Mouse (Mus musculus): ENCODE data around the gene Tia1. TPM values are rescaled to one million over a fixed set of nuclear protein-coding genes. Genes with fewer than 3 reads are reported as not detected.

Tia1 gene
- polyA plus RNA-seq, 1 experiment from 2014 or later = 95.5 TPM

DNA sequence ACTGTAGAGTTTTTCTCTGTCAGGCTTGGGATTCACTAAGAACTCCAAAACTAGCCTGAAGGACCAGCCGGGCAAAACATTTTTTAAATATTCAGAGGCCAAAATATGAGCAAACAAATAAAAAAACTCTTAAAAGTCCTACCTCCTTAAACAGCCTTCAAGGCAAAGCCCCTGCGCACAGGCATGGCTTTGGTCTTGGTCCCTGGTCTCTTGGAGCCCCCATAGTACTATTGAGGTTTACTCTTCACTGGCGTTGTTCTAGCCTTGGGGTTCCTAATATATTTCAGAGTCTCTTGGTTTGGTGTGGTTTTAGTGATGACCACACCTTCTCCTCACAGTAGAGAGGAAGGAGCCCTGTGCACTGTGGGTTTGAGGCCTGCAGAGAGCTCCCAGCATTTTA is 27.5 kb downstream of the Tia1 start:
- H3K9me3 ChIP-seq (ENCODE audit: control insufficient read depth, low read length) = no peaks in the 10 kb centered on the region
- 94% methylated on average over 3 of the region's 3 CpGs for WGBS

DNA sequence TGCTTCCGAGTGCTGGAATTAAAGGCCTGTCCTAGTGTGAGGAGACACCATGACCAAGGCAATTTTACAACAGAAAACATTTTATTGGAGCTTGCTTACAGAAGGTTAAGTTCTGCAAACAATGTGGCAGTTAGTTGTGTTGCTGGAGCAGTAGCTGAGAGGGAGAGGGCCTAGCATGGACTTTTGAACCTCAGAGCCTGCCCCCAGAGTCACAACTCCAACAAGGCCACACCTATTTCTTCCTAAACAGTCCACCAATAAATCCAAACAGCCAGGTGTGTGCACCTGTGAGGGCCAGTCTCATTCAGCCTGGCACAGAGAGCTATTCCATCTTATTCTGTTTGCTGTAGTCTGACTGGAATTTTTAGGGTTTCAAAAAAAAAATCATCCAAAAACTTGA is 29.7 kb downstream of the Tia1 start:
- no peak overlapping the region for H3K4me3 ChIP-seq (ENCODE audit: low read depth, low read length)
- no peaks in the 10 kb centered on the region for H3K9me3 ChIP-seq (ENCODE audit: control insufficient read depth, low read length)
- H3K9ac ChIP-seq (ENCODE audit: low read depth, low read length) = no peak overlapping the region
- H3K4me2 ChIP-seq = no peak overlapping the region
- peaks cover 20% of the 10 kb centered on the region; the same call in 1 of the 2 replicates for H3K36me3 ChIP-seq (ENCODE audit: control insufficient read depth, insufficient read depth, low read length)
- no peaks in the 10 kb centered on the region for H3K27me3 ChIP-seq (replicated peaks; ENCODE audit: control insufficient read depth, insufficient read depth, low read length)
- no peak for ATAC-seq (replicated peaks; ENCODE audit: low FRiP score)
- 91% methylated on average over 1 of the region's 1 CpGs for WGBS
- H3K4me1 ChIP-seq (replicated peaks; ENCODE audit: control insufficient read depth, insufficient read depth, low read length) = no peaks in the 10 kb centered on the region
- no peak overlapping the region for H3K27ac ChIP-seq (ENCODE audit: low read depth, low read length)
- DNase-seq (ENCODE audit: low spot score) = no peak

More for the DNA sequence above, 27.5 kb downstream of the Tia1 start:
- Histone ChIP-seq H3K27ac (ENCODE audit: low read depth, low read length) (no peak overlapping the region), H3K9ac (ENCODE audit: low read depth, low read length) (no peak overlapping the region), H3K27me3 (replicated peaks; ENCODE audit: control insufficient read depth, insufficient read depth, low read length) (no peaks in the 10 kb centered on the region), H3K36me3 (ENCODE audit: control insufficient read depth, insufficient read depth, low read length) (peaks cover 32% of the 10 kb centered on the region; the same call in 1 of the 2 replicates), H3K4me3 (ENCODE audit: low read depth, low read length) (no peak overlapping the region), H3K4me2 (no peak overlapping the region), H3K4me1 (replicated peaks; ENCODE audit: control insufficient read depth, insufficient read depth, low read length) (no peaks in the 10 kb centered on the region)
- ATAC-seq (replicated peaks; ENCODE audit: low FRiP score) (no peak), DNase-seq (ENCODE audit: low spot score) (no peak)

DNA sequence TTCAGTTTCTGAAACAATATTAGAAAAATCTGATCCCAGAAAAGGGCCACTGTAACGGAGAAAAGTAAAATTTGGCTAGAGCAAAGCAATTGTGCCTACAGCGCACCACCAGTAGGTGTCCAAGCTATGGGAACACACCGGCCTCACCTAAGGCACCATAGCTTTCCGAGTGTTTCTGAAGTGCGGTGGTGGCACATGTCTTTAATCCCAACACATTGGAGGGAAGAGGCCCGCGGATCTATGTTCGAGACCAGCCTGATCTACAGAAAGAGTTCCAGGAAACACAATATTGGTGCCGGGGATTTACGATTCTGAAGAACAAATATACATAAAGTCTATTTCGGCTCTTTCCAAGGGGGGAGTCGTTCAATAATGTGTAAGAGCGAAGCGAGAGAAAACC is 33.7 kb downstream of the Tia1 start:
- Histone ChIP-seq H3K4me3 (ENCODE audit: low read depth, low read length) (peak overlapping the region; percentile 91), H3K4me2 (peak overlapping the region; percentile 80), H3K27me3 (replicated peaks; ENCODE audit: control insufficient read depth, insufficient read depth, low read length) (no peaks in the 10 kb centered on the region), H3K4me1 (replicated peaks; ENCODE audit: control insufficient read depth, insufficient read depth, low read length) (peaks cover 6% of the 10 kb centered on the region), H3K9me3 (ENCODE audit: control insufficient read depth, low read length) (no peaks in the 10 kb centered on the region), H3K9ac (ENCODE audit: low read depth, low read length) (peak overlapping the region; percentile 96), H3K36me3 (ENCODE audit: control insufficient read depth, insufficient read depth, low read length) (peaks cover 12% of the 10 kb centered on the region; the same call in 1 of the 2 replicates), H3K27ac (ENCODE audit: low read depth, low read length) (peak overlapping the region; percentile 96)
- peak; percentile 74 for DNase-seq (ENCODE audit: low spot score)
- ATAC-seq (replicated peaks; ENCODE audit: low FRiP score) = peak; percentile 73
- WGBS = 2% methylated on average over 14 of the region's 14 CpGs

DNA sequence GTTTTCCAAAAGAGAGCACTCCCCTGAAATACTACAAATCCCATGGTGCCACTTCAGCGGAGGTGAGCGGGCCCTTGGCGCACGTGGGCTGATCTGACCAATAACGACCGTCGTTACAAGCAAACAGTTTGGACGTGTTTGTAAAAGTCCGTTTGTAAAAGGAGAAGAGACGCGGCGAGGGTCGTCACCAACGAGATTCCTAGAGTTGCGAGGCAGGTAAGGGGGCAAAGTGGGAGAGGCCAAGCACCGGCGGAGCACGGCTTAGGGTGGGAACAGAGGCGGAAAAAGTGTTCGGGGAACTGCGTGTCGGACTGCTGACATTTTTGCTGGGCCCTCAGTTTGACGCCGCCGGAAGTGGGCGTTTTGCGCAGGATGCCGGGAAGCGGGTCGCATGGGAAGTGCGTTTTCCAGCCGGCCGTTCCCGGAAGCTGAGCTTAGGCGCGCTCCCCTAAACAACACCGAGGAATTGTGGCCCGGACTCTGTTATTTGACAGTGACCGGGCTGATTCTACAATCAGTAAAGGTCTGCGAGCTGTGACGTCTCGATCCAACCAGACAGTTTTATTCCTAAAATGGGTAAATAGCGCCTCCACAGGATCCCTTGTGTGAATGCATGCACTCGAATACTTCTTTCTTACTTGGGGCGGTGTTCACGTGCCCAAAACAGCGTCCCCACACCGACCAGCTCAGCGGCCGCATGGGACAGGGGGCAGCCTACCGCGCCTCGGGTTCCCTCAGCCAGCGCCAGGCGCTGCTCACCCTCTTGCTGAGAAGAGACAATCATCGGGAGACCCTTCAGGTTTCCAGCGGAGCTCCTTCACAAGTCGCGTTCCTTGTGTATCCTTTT is 34.5 kb downstream of the Tia1 start, which contains the start of gene C87436:
Gene C87436, plus strand, starts transcription at position 103 of the 847 bp plus-strand sequence.
- WGBS = under 1% methylated on average over 59 of the region's 59 CpGs
- peaks cover 6% of the 10 kb centered on the region for H3K4me1 ChIP-seq (replicated peaks; ENCODE audit: control insufficient read depth, insufficient read depth, low read length)
- peak; percentile 97 for DNase-seq (ENCODE audit: low spot score)
- no peaks in the 10 kb centered on the region for H3K27me3 ChIP-seq (replicated peaks; ENCODE audit: control insufficient read depth, insufficient read depth, low read length)
- peak within 1 kb of the TSS; percentile 91 for H3K4me3 ChIP-seq (ENCODE audit: low read depth, low read length)
- peak within 1 kb of the TSS; percentile 96 for H3K9ac ChIP-seq (ENCODE audit: low read depth, low read length)
- H3K27ac ChIP-seq (ENCODE audit: low read depth, low read length) = peak within 1 kb of the TSS; percentile 96
- no peaks in the 10 kb centered on the region for H3K9me3 ChIP-seq (ENCODE audit: control insufficient read depth, low read length)
- peak; percentile 94 for ATAC-seq (replicated peaks; ENCODE audit: low FRiP score)
- H3K4me2 ChIP-seq = peak within 1 kb of the TSS; percentile 80
- peaks cover 13% of the 10 kb centered on the region; the same call in 1 of the 2 replicates for H3K36me3 ChIP-seq (ENCODE audit: control insufficient read depth, insufficient read depth, low read length)

DNA sequence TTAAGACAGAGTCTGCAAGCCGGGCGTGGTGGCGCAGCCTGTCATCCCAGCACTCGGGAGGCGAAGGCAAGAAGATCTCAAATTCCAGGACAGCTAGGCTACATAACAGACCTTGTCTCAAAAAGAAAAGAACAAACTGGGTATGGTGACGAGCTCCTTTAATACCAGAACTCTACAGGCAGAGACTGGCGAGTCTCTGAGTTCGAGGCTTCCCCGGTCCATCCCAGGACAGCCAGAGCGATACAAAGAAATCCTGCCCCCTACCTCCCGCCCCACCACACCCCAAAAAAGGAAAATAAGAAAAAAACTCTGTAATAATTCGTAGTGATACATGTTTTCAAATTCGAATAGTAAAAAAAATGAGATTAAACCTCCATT is 35.1 kb downstream of the Tia1 start:
- H3K4me3 ChIP-seq (ENCODE audit: low read depth, low read length) = peak overlapping the region; percentile 91
- ATAC-seq (replicated peaks; ENCODE audit: low FRiP score) (no peak), DNase-seq (ENCODE audit: low spot score) (no peak)
- peak overlapping the region; percentile 80 for H3K4me2 ChIP-seq
- H3K4me1 ChIP-seq (replicated peaks; ENCODE audit: control insufficient read depth, insufficient read depth, low read length) = peaks cover 6% of the 10 kb centered on the region
- peak overlapping the region; percentile 96 for H3K27ac ChIP-seq (ENCODE audit: low read depth, low read length)
- peak overlapping the region; percentile 96 for H3K9ac ChIP-seq (ENCODE audit: low read depth, low read length)
- peaks cover 13% of the 10 kb centered on the region; the same call in 1 of the 2 replicates for H3K36me3 ChIP-seq (ENCODE audit: control insufficient read depth, insufficient read depth, low read length)
- H3K9me3 ChIP-seq (ENCODE audit: control insufficient read depth, low read length) = no peaks in the 10 kb centered on the region
- WGBS = 3% methylated on average over 13 of the region's 13 CpGs
- H3K27me3 ChIP-seq (replicated peaks; ENCODE audit: control insufficient read depth, insufficient read depth, low read length) = no peaks in the 10 kb centered on the region

DNA sequence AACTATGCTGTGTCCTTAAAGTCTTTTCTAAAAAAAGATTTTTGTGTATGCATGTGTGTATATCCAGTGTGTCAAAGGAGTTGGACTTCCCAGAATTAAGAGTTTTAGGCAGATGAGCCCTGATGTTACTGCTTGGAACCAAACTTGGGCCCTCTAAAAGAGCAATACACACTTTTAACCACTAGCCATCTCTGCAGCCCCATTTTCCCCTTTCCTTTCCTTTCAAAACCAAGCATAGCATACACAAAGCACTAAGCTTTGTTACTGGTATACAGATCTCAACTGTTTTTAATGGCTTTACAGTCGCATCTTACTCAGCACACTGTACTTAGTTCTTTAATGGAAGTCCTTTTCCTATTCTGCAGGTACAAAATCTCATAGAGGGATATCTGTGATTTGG is 35.5 kb downstream of the Tia1 start:
- Histone ChIP-seq H3K9ac (ENCODE audit: low read depth, low read length) (peak overlapping the region; percentile 96), H3K27me3 (replicated peaks; ENCODE audit: control insufficient read depth, insufficient read depth, low read length) (no peaks in the 10 kb centered on the region), H3K4me3 (ENCODE audit: low read depth, low read length) (peak overlapping the region; percentile 91), H3K9me3 (ENCODE audit: control insufficient read depth, low read length) (no peaks in the 10 kb centered on the region), H3K36me3 (ENCODE audit: control insufficient read depth, insufficient read depth, low read length) (peaks cover 13% of the 10 kb centered on the region; the same call in 1 of the 2 replicates), H3K27ac (ENCODE audit: low read depth, low read length) (no peak overlapping the region), H3K4me1 (replicated peaks; ENCODE audit: control insufficient read depth, insufficient read depth, low read length) (peaks cover 6% of the 10 kb centered on the region), H3K4me2 (peak overlapping the region; percentile 80)
- ATAC-seq (replicated peaks; ENCODE audit: low FRiP score) = no peak
- no peak for DNase-seq (ENCODE audit: low spot score)
- 86% methylated on average over 1 of the region's 1 CpGs for WGBS

DNA sequence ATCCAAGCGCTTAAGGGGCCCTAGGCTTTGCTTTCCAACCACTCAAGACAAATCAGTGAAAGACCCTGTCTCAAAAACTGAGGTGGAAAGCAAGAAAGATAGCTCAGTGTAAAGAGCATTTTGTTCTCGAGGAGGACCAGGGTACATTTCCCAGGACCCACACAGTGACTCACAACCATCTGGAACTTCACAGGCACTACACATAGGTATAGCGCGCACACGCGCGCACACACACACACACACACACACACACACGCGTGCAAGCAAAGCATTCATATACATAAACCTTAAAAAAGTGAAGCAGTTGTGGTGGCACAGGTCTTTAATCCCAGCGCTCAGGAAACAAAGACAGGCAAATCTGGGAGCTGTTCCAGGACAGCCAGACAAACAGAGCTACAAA is 37.6 kb downstream of the Tia1 start:
- Histone ChIP-seq H3K9me3 (ENCODE audit: control insufficient read depth, low read length) (no peaks in the 10 kb centered on the region), H3K9ac (ENCODE audit: low read depth, low read length) (no peak overlapping the region), H3K36me3 (ENCODE audit: control insufficient read depth, insufficient read depth, low read length) (peaks cover 10% of the 10 kb centered on the region; the same call in 1 of the 2 replicates), H3K27me3 (replicated peaks; ENCODE audit: control insufficient read depth, insufficient read depth, low read length) (no peaks in the 10 kb centered on the region), H3K4me1 (replicated peaks; ENCODE audit: control insufficient read depth, insufficient read depth, low read length) (peaks cover 6% of the 10 kb centered on the region), H3K4me3 (ENCODE audit: low read depth, low read length) (no peak overlapping the region), H3K27ac (ENCODE audit: low read depth, low read length) (no peak overlapping the region), H3K4me2 (no peak overlapping the region)
- ATAC-seq (replicated peaks; ENCODE audit: low FRiP score) (no peak), DNase-seq (ENCODE audit: low spot score) (no peak)
- 96% methylated on average over 10 of the region's 10 CpGs for WGBS

DNA sequence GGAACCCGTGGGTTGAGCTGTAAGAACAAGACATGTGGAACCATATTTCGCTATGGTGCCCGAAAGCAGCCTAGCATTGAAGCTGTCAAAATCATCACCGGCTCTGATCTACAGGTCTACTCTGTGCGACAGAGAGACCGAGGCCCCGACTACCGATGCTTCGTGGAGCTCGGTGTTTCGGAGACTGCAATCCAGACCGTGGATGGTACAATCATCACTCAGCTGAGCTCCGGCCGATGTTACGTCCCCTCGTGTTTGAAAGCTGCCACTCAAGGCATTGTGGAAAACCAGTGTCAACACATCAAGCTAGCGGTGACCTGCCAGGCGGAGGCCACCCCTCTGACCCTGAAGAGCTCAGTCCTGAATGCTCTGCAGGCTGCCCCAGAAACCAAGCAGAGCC is 41.5 kb downstream of the Tia1 start:
- no peak for DNase-seq (ENCODE audit: low spot score)
- no peaks in the 10 kb centered on the region for H3K9me3 ChIP-seq (ENCODE audit: control insufficient read depth, low read length)
- WGBS = 87% methylated on average over 18 of the region's 18 CpGs

More for the DNA sequence above, 41.5 kb downstream of the Tia1 start:
- H3K9ac ChIP-seq (ENCODE audit: low read depth, low read length) = no peak overlapping the region
- no peak for ATAC-seq (replicated peaks; ENCODE audit: low FRiP score)
- H3K27ac ChIP-seq (ENCODE audit: low read depth, low read length) = no peak overlapping the region
- H3K4me1 ChIP-seq (replicated peaks; ENCODE audit: control insufficient read depth, insufficient read depth, low read length) = no peaks in the 10 kb centered on the region
- no peaks in the 10 kb centered on the region for H3K27me3 ChIP-seq (replicated peaks; ENCODE audit: control insufficient read depth, insufficient read depth, low read length)
- no peak overlapping the region for H3K4me3 ChIP-seq (ENCODE audit: low read depth, low read length)
- peaks cover 15% of the 10 kb centered on the region for H3K36me3 ChIP-seq (ENCODE audit: control insufficient read depth, insufficient read depth, low read length)
- H3K4me2 ChIP-seq = no peak overlapping the region

Measured in liver, embryonic 11.5 days (tissue).